Mouse (Mus musculus) hindbrain, embryonic 14.5 days (tissue): Measurements from ENCODE around the gene Adipor2. TPM values are rescaled to one million over a fixed set of nuclear protein-coding genes. Genes with fewer than 3 reads are reported as not detected.
"Not testable (repeated sequence)": the region's sequence is repeated elsewhere in the genome, so short reads cannot be mapped to it uniquely, and the experiment has no call there.

ENCODE experiments used
- ATAC-seq: fragments of 200-750 bp; cut with Nextera tagmentation; 2 replicates; pipeline ENCODE4 v1.8.0; 2017; ENCODE audit warnings: moderate number of reproducible peaks, mild to moderate bottlenecking, moderate TSS enrichment, moderate library complexity; ENCODE audit not compliant: low FRiP score
- DNase-seq: peaks from one replicate; pipeline ENCODE4 v3.0.0-alpha.2; 2015; ENCODE audit warnings: low spot score
- H3K27ac ChIP-seq: fragments of 300-500 bp; sonication (generic); 2 replicates; pipeline ENCODE4 v1.5.1; 2014; ENCODE audit warnings: mild to moderate bottlenecking, moderate library complexity
- H3K27me3 ChIP-seq: fragments of 300-500 bp; sonication (generic); 2 replicates; pipeline ENCODE4 v1.6.1; 2014; ENCODE audit warnings: mild to moderate bottlenecking, low read length, mixed read lengths; ENCODE audit not compliant: control insufficient read depth, insufficient read depth
- H3K36me3 ChIP-seq: fragments of 300-500 bp; sonication (generic); replicated peaks from 2 replicates; pipeline ENCODE4 v1.6.1; 2014; ENCODE audit not compliant: control insufficient read depth, insufficient read depth
- H3K4me1 ChIP-seq: fragments of 300-500 bp; sonication (generic); replicated peaks from 2 replicates; pipeline ENCODE4 v1.6.1; 2014; ENCODE audit warnings: antibody characterized with exemption, low read length, mixed read lengths; ENCODE audit not compliant: control insufficient read depth, insufficient read depth
- H3K4me2 ChIP-seq: fragments of 300-500 bp; sonication (generic); replicated peaks from 2 replicates; pipeline ENCODE4 v1.6.1; 2014; ENCODE audit warnings: mild to moderate bottlenecking, moderate library complexity
- H3K4me3 ChIP-seq: fragments of 300-500 bp; sonication (generic); replicated peaks from 2 replicates; pipeline ENCODE4 v1.5.1; 2014; ENCODE audit warnings: mild to moderate bottlenecking, low read length
- H3K9ac ChIP-seq: fragments of 300-500 bp; sonication (generic); 2 replicates; pipeline ENCODE4 v1.6.1; 2014
- H3K9me3 ChIP-seq: fragments of 300-500 bp; sonication (generic); 2 replicates; pipeline ENCODE4 v1.6.1; 2016; ENCODE audit warnings: low read length; ENCODE audit not compliant: control insufficient read depth
- WGBS: fragments of 180-500 bp; shearing (Covaris S2); extraction: QIAGEN DNeasy Blood & Tissue Kit; methylation state at CpG from one replicate; pipeline ENCODE4 v1.1.7; 2014; 5-methylcytosine and 5-hydroxymethylcytosine counted together
- polyA plus RNA-seq: library from polyadenylated mRNA; unstranded; fragments of >200 nt; fragmentation: Nextera tagmentation; extraction: Ambion mirVana; gene quantifications from 2 replicates; pipeline ENCODE4 v1.2.1, GENCODE M21; 2014

The Adipor2 gene
- polyA plus RNA-seq, 1 experiment from 2014 or later, result 27.3 TPM

- ATAC-seq (no peak), DNase-seq (no peak)
- Histone ChIP-seq H3K4me2 (no peak overlapping the region), H3K27me3 (no peaks in the 10 kb centered on the region), H3K27ac (no peak overlapping the region), H3K4me3 (no peak overlapping the region), H3K9me3 (no peaks in the 10 kb centered on the region), H3K36me3 (no peaks in the 10 kb centered on the region), H3K4me1 (peaks cover 16% of the 10 kb centered on the region), H3K9ac (no peak overlapping the region)
- 82% methylated on average over 11 of the region's 11 CpGs for WGBS
Observed at GRCm38 (mm10) chr6:119445671-119446607, 28.4 kb upstream of the Adipor2 start.

GRCm38 (mm10) chr6:119443742-119444645 is 26.5 kb upstream of the Adipor2 start:
- Histone ChIP-seq H3K9ac (no peak overlapping the region; the same call in 1 of the 2 replicates), H3K4me3 (no peak overlapping the region), H3K27ac (no peak overlapping the region), H3K4me2 (peak overlapping the region; percentile 30), H3K36me3 (no peaks in the 10 kb centered on the region), H3K27me3 (no peaks in the 10 kb centered on the region), H3K9me3 (no peaks in the 10 kb centered on the region), H3K4me1 (peaks cover 10% of the 10 kb centered on the region)
- peak; percentile 90 for DNase-seq
- 48% methylated on average over 12 of the region's 12 CpGs for WGBS
- peak; percentile 69 for ATAC-seq

- H3K36me3 ChIP-seq, H3K27ac ChIP-seq, H3K9ac ChIP-seq, H3K9me3 ChIP-seq, H3K4me1 ChIP-seq, H3K27me3 ChIP-seq, H3K4me3 ChIP-seq, DNase-seq, H3K4me2 ChIP-seq, ATAC-seq: not testable (repeated sequence)
- WGBS, result 83% methylated on average over 5 of the region's 5 CpGs
Observed at GRCm38 (mm10) chr6:119442729-119443128, 25.2 kb upstream of the Adipor2 start.

GRCm38 (mm10) chr6:119437894-119438761 is 20.6 kb upstream of the Adipor2 start:
- Histone ChIP-seq H3K4me1 (no peaks in the 10 kb centered on the region), H3K27ac (no peak overlapping the region), H3K4me2 (no peak overlapping the region), H3K36me3 (no peaks in the 10 kb centered on the region), H3K27me3 (no peaks in the 10 kb centered on the region), H3K4me3 (no peak overlapping the region), H3K9ac (no peak overlapping the region), H3K9me3 (no peaks in the 10 kb centered on the region)
- DNase-seq (no peak), ATAC-seq (peak; percentile 48; the same call in 1 of the 2 replicates)
- WGBS, result 40% methylated on average over 8 of the region's 8 CpGs

- H3K27me3 ChIP-seq, result no peaks in the 10 kb centered on the region
- ATAC-seq (no peak), DNase-seq (no peak)
- no peak overlapping the region for H3K27ac ChIP-seq
- WGBS, result 90% methylated on average over 4 of the region's 4 CpGs
- no peak overlapping the region for H3K4me3 ChIP-seq
- no peak overlapping the region for H3K9ac ChIP-seq
- H3K4me1 ChIP-seq, result no peaks in the 10 kb centered on the region
- H3K36me3 ChIP-seq, result no peaks in the 10 kb centered on the region
- H3K4me2 ChIP-seq, result no peak overlapping the region
- no peaks in the 10 kb centered on the region for H3K9me3 ChIP-seq
Observed at GRCm38 (mm10) chr6:119434394-119434793, 16.9 kb upstream of the Adipor2 start.

- 83% methylated on average over 6 of the region's 6 CpGs for WGBS
- no peaks in the 10 kb centered on the region for H3K4me1 ChIP-seq
Observed at GRCm38 (mm10) chr6:119431751-119432324, 14.3 kb upstream of the Adipor2 start.

GRCm38 (mm10) chr6:119430508-119430907 is 13.0 kb upstream of the Adipor2 start:
- H3K27ac ChIP-seq, result no peak overlapping the region
- H3K9me3 ChIP-seq, result no peaks in the 10 kb centered on the region
- H3K9ac ChIP-seq, result no peak overlapping the region
- no peak overlapping the region for H3K4me3 ChIP-seq
- H3K4me2 ChIP-seq, result no peak overlapping the region
- H3K27me3 ChIP-seq, result no peaks in the 10 kb centered on the region
- H3K4me1 ChIP-seq, result no peaks in the 10 kb centered on the region
- no peaks in the 10 kb centered on the region for H3K36me3 ChIP-seq
- ATAC-seq (no peak), DNase-seq (peak; percentile 71)
- 44% methylated on average over 2 of the region's 2 CpGs for WGBS

More at GRCm38 (mm10) chr6:119431751-119432324, 14.3 kb upstream of the Adipor2 start:
- no peak overlapping the region for H3K9ac ChIP-seq
- no peaks in the 10 kb centered on the region for H3K9me3 ChIP-seq
- no peaks in the 10 kb centered on the region for H3K27me3 ChIP-seq
- no peak for ATAC-seq
- no peak for DNase-seq
- no peak overlapping the region for H3K4me3 ChIP-seq
- H3K36me3 ChIP-seq, result no peaks in the 10 kb centered on the region
- no peak overlapping the region for H3K27ac ChIP-seq
- no peak overlapping the region for H3K4me2 ChIP-seq

- H3K9ac ChIP-seq, result no peak overlapping the region
Observed at GRCm38 (mm10) chr6:119429311-119429710, 11.8 kb upstream of the Adipor2 start.

More at GRCm38 (mm10) chr6:119429311-119429710, 11.8 kb upstream of the Adipor2 start:
- H3K4me3 ChIP-seq, result no peak overlapping the region
- no peaks in the 10 kb centered on the region for H3K4me1 ChIP-seq
- no peaks in the 10 kb centered on the region for H3K9me3 ChIP-seq
- ATAC-seq, result no peak
- no peak overlapping the region for H3K27ac ChIP-seq
- no peaks in the 10 kb centered on the region for H3K27me3 ChIP-seq
- no peaks in the 10 kb centered on the region for H3K36me3 ChIP-seq
- DNase-seq, result no peak
- H3K4me2 ChIP-seq, result no peak overlapping the region
- 95% methylated on average over 13 of the region's 13 CpGs for whole genome bisulfite sequencing
